Mouse (Mus musculus): Measurements from ENCODE around the gene Asic5.

DNA sequence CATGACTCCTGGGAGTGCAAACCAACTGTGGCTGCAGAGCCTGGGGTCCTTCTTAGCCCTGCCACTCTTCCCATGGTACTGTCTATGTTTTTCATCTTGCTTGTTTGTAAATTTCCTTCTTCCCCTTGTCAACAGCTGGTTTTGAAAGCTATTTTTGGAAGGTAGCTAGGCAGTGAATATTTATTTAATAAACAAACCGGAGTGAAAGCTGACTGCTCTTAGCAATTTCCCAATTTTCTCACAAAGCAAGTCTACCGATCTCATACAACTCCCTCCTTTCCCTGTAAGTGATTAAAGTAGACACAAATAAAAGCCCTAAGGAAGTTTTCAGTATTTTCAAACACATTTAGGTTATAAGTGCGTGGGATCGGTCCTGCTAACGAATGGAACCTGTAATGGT lies 62.8 kb downstream of the Asic5 start:
- TF ChIP-seq CTCF (IDR thresholded peaks at IDR 0.05; ENCODE audit: borderline replicate concordance, control insufficient read depth, extremely low read depth, insufficient read depth, low read length, poor library complexity) (no peak), POLR2A (IDR thresholded peaks at IDR 0.05; ENCODE audit: control insufficient read depth, extremely low read depth, insufficient read depth, low read length, poor library complexity) (no peak)

All from thymus, adult 2 months (tissue).